Mouse (Mus musculus) layer of hippocampus, postnatal 14 days (tissue): ENCODE data around the gene Pdlim4. TPM values are rescaled to one million over a fixed set of nuclear protein-coding genes. Genes with fewer than 3 reads are reported as not detected.

ENCODE experiments used
- DNase-seq, 2 experiments: peaks; one replicate each; pipeline ENCODE4 v3.0.0; 2021 to 2022; ENCODE audit warnings: low spot score in 2 of 2, mixed read lengths in 1 of 2
- long read RNA-seq, 2 experiments: library from polyadenylated mRNA; stranded (forward); transcript quantifications; one replicate each; pipeline ENCODE4 v2.0.0; 2021
- total RNA-seq, 2 experiments: library from RNA; stranded (reverse); gene quantifications; 2 replicates each; pipeline ENCODE4 v1.2.3; 2021

The Pdlim4 gene
- 10 to 100 TPM; 17.7 to 17.9 TPM for total RNA-seq
- long read RNA-seq, experiment 1, transcript Pdlim4-201 (7 exons, 1,182 nt) = major isoform, 18 of 21 reads
- long read RNA-seq, experiment 1, partial matches to known transcripts = 1 of 21 reads
- long read RNA-seq, experiment 1, other reads (novel, unspliced or antisense) = 2 of 21 reads
- long read RNA-seq, experiment 2, transcript Pdlim4-201 (7 exons, 1,182 nt) = major isoform, 35 of 39 reads
- long read RNA-seq, experiment 2, partial matches to known transcripts = 0 of 39 reads
- long read RNA-seq, experiment 2, other reads (novel, unspliced or antisense) = 4 of 39 reads

GRCm38 (mm10) chr11:54068520-54069371 lies at the start of gene Pdlim4:
Gene Pdlim4 (minus strand): TSS chr11:54069014.
- no peak for DNase-seq

- no peak for DNase-seq
These were observed 48.3 kb upstream of the Pdlim4 start for GRCm38 (mm10) chr11:54117096-54117495.

GRCm38 (mm10) chr11:54116406-54116805 lies 47.6 kb upstream of the Pdlim4 start:
- no peak for DNase-seq

- no peak for DNase-seq
These were observed 47.1 kb upstream of the Pdlim4 start for GRCm38 (mm10) chr11:54115911-54116310.

GRCm38 (mm10) chr11:54115301-54115700 lies 46.5 kb upstream of the Pdlim4 start:
- no peak for DNase-seq

- no peak for DNase-seq
These were observed 45.9 kb upstream of the Pdlim4 start for GRCm38 (mm10) chr11:54114746-54115145.

GRCm38 (mm10) chr11:54113352-54113751 lies 44.5 kb upstream of the Pdlim4 start:
- DNase-seq = no peak

- peak; percentile 82 to 92 for DNase-seq
These were observed 44.1 kb upstream of the Pdlim4 start for GRCm38 (mm10) chr11:54112920-54113319.

GRCm38 (mm10) chr11:54111976-54112741 lies 43.3 kb upstream of the Pdlim4 start:
- DNase-seq = no peak

- no peak for DNase-seq
These were observed 42.5 kb upstream of the Pdlim4 start for GRCm38 (mm10) chr11:54111291-54111690.

- DNase-seq = no peak
These were observed 40.1 kb upstream of the Pdlim4 start for GRCm38 (mm10) chr11:54108894-54109293.

- DNase-seq = no peak
These were observed 39.3 kb upstream of the Pdlim4 start for GRCm38 (mm10) chr11:54108131-54108530.

GRCm38 (mm10) chr11:54107239-54107638 lies 38.4 kb upstream of the Pdlim4 start:
- DNase-seq = no peak

- DNase-seq = no peak
These were observed 37.9 kb upstream of the Pdlim4 start for GRCm38 (mm10) chr11:54106676-54107075.

GRCm38 (mm10) chr11:54105011-54105410 lies 36.2 kb upstream of the Pdlim4 start:
- no peak for DNase-seq

GRCm38 (mm10) chr11:54102706-54103449 lies 34.1 kb upstream of the Pdlim4 start:
- no peak for DNase-seq

- DNase-seq = no peak
These were observed 32.9 kb upstream of the Pdlim4 start for GRCm38 (mm10) chr11:54101701-54102100.

- no peak for DNase-seq
These were observed 32.1 kb upstream of the Pdlim4 start for GRCm38 (mm10) chr11:54100692-54101591.

- no peak for DNase-seq
These were observed 31.4 kb upstream of the Pdlim4 start, which contains the start of gene P4ha2 for GRCm38 (mm10) chr11:54100045-54100691. Gene P4ha2 (plus strand): TSS chr11:54100095.
